Mouse (Mus musculus) thymus, adult 2 months (tissue): ENCODE data around the gene Snapc1.

Experiments
- CTCF ChIP-seq: fragments of 200-500 bp; IDR thresholded peaks from 2 replicates; pipeline ENCODE4 v1.5.1; 2012; ENCODE audit warnings: mild to moderate bottlenecking, control low read depth, low read length, moderate library complexity, borderline replicate concordance; ENCODE audit not compliant: control insufficient read depth, poor library complexity, insufficient read depth; ENCODE audit errors: extremely low read depth
- POLR2A ChIP-seq: fragments of 200-500 bp; IDR thresholded peaks from 2 replicates; pipeline ENCODE4 v1.6.1; 2012; ENCODE audit warnings: mild to moderate bottlenecking, low read length, control low read depth, moderate library complexity; ENCODE audit not compliant: control insufficient read depth, poor library complexity, insufficient read depth; ENCODE audit errors: extremely low read depth

- TF ChIP-seq CTCF = no peak
- TF ChIP-seq POLR2A = no peak
These were observed 15.4 kb downstream of the Snapc1 start for GRCm38 (mm10) chr12:73979667-73980066.
